Mouse (Mus musculus) B cell, adult 67 days (primary cell): Measurements from ENCODE around the gene Prg2. TPM values are rescaled to one million over a fixed set of nuclear protein-coding genes. Genes with fewer than 3 reads are reported as not detected.

ENCODE experiments used
- total RNA-seq, 2 experiments: library from RNA; stranded (reverse); gene quantifications; 4 replicates each; pipeline ENCODE4 v1.2.4; 2023

Prg2 gene
- 1 to 10 TPM in 1 of 2 experiments, not detected in 1; 1.4 TPM for total RNA-seq

DNA sequence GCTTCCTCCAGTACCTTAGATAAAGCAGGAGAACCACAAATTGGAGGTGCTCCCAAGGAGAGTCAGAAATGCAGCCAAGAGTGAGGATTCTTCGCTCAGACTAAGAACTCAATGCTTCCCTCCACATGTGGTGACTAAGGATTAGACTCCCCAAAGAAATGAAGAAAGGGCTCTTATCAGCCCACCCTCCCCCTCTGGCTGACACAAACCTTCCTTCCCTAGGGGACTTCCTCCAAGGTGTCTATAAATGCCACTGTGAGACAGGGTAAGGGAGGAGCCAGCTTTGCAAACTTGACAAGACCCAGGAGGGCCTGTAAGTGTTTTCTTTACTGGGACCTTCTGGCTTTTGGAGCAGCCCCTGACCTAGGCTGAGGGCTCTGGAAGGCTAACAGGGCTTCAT, at the start of gene Prg2:
TSS of gene Prg2 (plus strand) at position 274 of the 400 bp plus-strand sequence.

DNA sequence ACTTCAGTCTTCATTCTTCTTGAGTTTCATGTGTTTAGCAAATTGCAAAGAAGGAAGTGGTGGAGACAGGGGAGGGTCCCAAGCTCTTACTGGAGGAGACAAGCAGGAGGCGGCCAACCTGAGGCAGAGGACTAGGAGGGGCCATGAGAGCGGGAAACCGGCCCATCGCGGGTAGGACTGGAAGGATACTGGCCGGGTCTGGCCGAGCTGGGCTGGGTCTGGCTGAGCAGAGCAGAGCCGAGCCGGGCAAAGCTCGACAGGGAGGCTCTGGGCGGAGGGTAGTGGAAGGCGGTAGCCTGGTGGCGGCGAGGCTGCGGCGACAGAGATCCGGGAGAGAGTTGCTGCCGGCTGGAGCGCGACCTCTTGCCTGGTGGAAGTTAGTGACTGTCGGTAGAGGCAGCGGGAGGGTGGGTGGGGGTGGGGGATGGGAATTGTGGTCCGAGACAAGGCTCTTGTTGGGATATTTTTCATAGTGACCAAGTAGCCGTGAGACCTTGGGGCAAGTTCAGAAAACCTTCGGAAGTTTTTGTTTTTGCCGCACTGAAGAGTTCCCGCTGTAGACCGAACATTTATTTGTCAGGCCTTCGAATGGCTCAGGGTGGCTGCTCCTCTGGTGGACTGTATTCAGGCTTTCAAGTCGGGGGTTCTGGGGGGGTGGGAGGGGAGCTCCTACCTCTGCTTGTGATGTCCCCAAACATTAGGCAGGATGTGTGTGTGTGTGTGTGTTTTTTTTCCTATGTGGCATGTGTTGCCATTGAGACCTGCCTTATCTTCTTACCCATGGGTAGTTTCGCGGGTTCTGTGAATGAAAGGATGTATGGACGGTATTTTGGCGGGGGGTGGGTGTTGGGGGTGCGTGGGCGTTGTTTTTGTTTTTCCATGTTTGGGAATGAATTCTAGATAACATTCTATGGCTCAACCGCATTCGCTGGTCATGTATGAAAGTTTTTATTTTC, 43.5 kb upstream of the Prg2 start, which contains the start of gene Slc43a3:
TSS of gene Slc43a3 (plus strand) at position 106 of the 956 bp plus-strand sequence.

DNA sequence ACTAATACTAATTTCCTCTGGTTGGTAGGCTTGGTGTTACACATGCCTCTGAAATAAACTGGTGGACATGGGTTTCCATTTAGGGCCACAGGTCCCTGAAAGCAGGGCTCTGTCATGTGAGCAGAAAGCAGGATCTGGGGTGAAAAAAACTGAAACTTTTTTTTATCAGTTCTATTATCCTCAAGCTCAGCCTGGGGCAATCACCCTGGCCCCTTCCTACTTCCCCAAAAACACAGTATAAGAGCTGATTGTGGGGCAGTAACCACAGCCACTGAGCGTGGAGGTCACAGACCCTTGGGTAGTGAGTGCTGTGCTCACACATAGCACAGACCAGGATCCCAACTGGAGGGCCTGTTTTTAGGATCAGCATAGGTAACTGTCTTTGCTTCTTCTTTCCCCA, 7.7 kb downstream of the Prg2 start, which contains the start of gene Prg3:
TSS of gene Prg3 (plus strand) at position 286 of the 400 bp plus-strand sequence.

Other genes starting within 250 kb of the Prg2 start
- gene Ypel4, start 246.4 kb upstream of the Prg2 start, total RNA-seq = not detected
- not detected for gene Gm19426, start 236.8 kb upstream of the Prg2 start, total RNA-seq
- under 1 TPM in 1 of 2 experiments, not detected in 1; 0.29 TPM for gene Serping1, start 205.0 kb upstream of the Prg2 start, total RNA-seq
- gene Ube2l6, start 181.6 kb upstream of the Prg2 start, total RNA-seq = 10 to 100 TPM; 11.8 to 13.3 TPM
- not detected for gene Smtnl1, start 157.8 kb upstream of the Prg2 start, total RNA-seq
- 10 to 100 TPM; 18.6 to 21.9 TPM for gene Timm10, start 153.5 kb upstream of the Prg2 start, total RNA-seq
- gene Slc43a1, start 141.6 kb upstream of the Prg2 start, total RNA-seq = 1 to 10 TPM; 5.4 to 8.1 TPM
- gene Rtn4rl2, start 93.8 kb upstream of the Prg2 start, total RNA-seq = under 1 TPM in 1 of 2 experiments, not detected in 1; 0.55 TPM
- 1 to 10 TPM; 5.3 to 7.5 TPM for gene Slc43a3, start 43.9 kb upstream of the Prg2 start, total RNA-seq
- not detected for gene Prg3, start 7.8 kb downstream of the Prg2 start, total RNA-seq
- 100 to 1,000 TPM; 164 to 186 TPM for gene Ssrp1, start 56.8 kb downstream of the Prg2 start, total RNA-seq
- not detected for gene P2rx3, start 57.0 kb downstream of the Prg2 start, total RNA-seq
- 10 to 100 TPM; 37.5 to 47.0 TPM for gene Tnks1bp1, start 67.6 kb downstream of the Prg2 start, total RNA-seq
- gene Aplnr, start 155.8 kb downstream of the Prg2 start, total RNA-seq = not detected
- gene Lrrc55, start 216.7 kb downstream of the Prg2 start, total RNA-seq = not detected